Mouse (Mus musculus): ENCODE data around the gene Cdk5r1.

Cdk5r1 gene

DNA sequence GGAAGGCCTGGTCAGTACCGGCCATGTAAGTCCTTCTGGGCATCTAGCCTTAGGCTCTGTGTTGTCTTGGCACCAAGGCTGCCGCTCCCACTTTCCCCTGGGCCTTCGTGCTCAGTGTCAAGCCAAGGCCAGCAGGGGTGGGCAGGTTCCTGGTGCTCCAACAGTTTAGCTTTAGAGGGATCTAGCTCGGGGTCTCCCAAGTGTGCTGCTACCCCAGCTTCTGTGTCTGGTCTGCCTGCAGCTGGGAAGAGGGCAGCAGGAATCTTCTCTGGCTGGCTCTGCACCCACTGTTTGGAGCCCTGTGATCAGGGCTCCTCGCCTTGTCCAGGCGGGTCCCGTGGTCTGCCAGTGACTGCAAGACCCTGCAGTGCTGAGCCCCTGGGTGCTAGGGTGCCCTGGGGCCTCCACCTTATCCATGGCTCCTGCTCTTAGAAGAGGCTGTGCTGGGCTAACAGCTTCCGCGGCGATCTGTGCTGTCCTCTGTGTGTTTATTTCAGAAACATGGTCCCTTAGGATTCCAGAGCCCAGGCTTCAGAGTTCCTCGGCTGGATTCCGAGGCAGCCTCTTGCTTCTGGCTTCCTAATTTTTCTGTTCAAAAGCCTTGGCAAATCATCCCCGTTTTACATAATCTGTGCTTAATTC lies 4.7 kb downstream of the Cdk5r1 start:
- DNase-seq (ENCODE audit: low spot score in 2 of 2), result no peak

DNA sequence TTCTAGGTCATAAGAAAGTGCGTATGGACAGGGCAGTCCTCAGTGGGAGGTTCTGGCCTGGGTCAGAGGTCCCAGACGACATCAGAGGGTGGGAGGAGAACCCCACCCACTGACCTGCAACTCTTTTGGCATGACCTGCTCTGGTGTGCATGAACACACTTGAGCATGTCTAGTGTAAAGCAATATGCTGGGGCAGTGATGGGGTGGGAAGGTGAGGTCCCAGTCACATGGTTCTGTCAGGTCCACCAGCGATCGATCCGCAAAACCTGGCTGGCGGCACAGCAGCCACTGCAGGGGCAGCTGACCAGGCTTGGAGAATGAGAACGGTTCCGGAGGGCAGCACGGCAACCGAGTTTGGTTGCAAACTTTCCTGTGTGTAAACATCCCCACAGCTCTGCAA lies 5.5 kb downstream of the Cdk5r1 start:
- no peak for DNase-seq (ENCODE audit: low spot score in 2 of 2)

DNA sequence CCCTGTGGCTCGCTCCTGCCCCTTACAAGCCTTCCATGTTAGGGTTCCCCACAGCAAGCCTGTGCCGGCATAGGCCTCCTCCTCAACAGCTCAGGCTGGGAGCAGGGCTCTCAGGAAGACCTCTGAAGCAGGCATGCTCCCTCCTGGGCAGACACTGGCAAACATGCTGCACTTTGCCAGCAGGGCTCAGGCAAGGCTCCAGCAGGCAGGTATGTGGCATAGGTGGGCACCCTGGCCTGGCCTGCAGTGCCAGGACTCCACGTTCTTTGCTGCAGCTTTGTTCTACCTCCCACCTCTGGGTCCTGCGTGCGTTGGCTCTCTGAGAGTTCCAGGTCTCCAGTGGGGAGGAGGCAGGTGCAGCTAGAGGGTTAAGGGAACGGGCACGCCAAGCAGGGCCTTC lies 6.1 kb downstream of the Cdk5r1 start:
- no peak for DNase-seq (ENCODE audit: low spot score in 2 of 2)

DNA sequence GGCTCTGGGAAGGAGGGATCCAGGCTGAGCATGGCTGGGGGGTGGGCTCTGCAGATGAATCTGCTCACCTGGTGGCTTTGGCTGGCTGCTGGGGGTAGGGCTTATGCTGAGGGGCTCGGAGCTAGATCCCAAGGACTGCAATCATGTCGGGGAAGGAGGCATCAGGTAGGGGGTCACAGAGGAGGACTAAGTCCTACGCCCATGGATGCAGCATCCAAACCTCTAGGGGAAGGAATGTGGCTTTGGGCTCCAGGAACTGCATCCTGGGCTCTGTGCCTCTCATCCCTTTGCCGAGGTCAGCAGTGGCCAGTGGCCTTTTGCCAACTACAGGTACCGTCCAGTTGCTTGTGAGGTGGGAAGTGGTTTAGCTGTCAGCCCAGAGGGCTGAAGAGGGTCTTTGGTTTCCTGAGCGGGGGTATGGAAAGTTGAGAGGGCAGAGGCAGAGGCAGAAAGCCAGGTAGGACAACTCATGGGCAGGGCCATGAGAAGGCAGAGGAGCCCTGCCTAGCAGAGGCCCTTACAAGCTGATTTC lies 6.8 kb downstream of the Cdk5r1 start:
- no peak for DNase-seq (ENCODE audit: low spot score in 2 of 2)

DNA sequence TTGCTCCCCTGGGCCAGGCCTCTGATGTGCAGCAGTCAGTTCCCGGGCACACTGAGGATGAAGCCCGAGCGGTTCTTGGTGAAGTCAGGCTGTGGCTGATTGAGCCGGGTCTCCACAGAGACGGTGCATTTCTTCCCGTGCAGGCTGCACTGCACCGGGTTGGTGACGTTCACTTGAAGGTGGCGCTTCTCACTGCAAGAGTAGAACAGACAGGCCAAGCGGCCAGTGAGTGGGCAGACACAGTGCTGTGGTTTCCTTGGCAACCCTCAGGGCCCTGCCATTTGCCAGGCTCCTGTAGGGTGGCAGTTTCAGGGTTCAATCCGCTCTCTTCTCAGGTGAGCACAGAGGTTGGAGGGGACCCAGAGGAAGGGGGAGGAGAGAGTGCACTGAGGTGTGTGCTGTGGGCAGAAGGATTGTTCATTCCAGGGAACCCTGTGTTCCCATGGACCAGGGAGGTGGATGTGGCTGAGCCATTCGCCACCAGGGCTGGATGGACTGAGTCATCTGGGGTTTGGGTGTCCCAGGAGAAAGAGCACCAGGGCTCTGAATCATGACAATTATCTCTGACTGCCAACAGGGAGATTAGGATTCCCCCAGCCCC lies 7.5 kb downstream of the Cdk5r1 start:
- no peak for DNase-seq (ENCODE audit: low spot score in 2 of 2)

DNA sequence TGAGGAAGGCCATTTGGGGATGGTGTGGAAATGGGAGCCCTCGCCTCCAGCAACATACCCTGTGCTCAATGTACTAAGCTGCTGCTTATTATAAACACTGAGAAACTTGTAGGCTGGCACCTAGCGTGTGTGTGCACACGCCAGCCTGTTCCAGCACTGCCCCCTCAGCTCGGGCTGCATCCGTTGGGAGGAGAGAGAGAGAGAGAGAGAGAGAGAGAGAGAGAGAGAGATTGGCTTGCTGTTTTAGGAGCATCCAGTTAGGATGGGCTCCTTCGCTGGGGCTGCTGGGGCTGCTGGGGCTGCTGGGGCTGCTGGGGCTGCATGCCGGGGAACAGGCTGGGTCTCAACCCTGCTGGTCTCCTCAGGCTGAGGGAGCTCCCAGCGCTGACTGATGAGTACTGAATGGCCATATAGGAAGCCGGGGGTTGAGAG lies 8.3 kb downstream of the Cdk5r1 start:
- DNase-seq (ENCODE audit: low spot score in 2 of 2), result no peak

DNA sequence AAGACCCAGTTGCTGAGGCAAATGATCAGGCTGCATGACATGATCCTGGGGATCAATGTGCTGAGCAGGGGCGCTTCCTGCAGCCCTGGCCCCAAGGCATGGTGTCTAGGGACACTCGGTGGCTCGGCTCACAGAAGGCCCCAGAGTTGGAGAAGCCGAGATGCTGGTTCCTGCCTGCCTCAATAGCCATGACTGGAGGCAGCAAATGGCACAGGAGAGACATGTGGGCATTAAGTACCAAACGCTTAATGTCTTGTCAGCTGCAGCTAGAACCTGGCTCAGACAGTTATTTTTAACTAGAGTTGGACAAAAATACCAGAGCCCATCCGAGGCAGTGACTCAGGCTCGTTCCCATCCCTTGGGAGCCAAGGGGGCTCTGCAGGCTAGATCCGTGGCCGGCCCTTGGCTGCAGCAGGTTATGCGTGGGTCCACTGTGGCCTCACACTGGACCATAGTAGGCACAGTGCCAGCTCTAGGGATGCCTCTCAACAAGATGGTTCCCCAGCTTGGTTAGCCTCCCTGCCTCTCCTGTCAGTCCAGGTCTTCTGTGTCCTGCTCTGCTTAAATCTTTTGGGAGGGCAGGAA lies 8.9 kb downstream of the Cdk5r1 start:
- no peak for DNase-seq (ENCODE audit: low spot score in 2 of 2)

DNA sequence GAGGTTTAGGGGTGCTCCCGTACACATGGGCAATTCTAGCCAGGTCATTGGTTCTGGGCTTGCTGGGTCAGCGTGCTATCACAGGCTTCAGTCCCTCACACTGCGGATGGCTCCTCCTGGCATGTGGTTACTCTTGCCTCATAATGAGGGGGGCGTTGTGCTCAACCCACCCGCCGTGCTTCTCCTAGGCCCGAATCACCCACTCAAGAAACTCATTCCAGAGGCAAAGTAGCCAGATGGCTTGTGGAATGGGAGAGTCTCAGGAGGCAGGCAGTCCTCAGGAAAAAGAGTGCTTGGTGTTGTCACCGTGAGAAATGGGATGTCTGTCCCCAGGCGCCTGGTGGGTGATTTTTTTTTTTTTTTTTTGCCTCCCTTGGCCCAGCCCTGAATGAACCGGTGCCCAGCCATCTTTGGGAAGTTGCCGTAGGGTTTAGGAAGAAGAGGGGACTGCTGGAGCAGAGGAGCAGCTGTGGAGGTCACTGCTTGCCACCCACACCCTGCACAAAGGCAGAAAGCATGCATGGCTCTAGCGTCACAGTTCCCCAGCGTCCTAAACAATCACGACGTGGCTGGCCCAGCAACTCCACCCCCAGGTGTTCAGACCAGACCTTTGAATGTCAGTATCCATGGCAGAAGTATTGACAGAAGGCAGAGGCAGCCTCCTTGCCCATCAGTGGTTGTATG lies 11.2 kb downstream of the Cdk5r1 start:
- no peak for DNase-seq (ENCODE audit: low spot score in 2 of 2)

DNA sequence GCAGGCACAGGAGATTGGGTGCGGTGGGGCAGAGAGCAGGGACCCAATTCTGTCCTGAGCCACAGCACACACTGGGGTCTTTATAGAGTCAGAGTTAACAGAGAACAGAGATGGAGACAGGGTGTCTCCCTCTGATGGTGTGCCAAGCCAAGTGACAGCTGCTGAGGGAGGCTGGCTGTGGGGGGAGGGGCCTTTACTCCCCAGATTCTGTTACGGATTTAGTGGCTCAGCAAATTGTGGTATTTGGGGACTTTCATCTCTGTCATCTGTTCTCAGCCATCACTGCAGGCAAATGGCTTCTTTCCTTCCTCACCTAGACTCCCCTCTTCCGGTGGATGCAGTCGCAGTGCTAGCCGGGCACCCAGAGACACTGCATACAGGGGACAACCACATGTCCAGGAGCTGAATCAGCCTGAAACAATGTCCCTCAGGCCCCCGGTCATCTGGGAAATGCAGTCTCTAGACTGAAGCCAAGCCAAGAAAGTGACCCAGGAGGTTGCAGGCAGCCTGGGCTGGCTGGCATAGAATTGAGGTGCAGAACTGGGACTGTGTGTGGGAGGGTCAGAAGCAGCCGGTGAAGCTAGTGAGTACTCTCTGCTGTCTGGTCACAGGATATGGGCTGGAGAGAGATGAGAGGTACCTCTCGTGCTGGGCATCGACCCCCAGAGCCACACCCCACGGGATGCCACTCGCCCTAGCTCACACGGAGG lies 12.5 kb downstream of the Cdk5r1 start:
- DNase-seq (ENCODE audit: low spot score in 2 of 2), result no peak

DNA sequence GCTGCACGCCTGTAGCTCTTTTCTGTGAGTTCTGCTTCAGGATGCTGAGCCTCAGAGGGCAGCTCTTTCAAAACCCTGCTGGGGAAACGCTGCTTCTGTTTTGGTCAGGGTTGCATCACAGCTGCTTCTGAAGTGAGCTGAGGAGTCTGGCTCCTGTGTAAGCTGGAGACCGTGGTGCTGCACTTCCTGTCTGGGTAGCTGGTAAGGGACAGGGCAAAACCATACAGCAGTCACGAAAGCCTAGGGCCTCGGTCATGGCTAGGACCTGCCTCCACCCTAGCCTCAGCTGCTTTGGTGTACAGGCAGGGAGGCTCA lies 13.0 kb downstream of the Cdk5r1 start:
- no peak for DNase-seq (ENCODE audit: low spot score in 2 of 2)

DNA sequence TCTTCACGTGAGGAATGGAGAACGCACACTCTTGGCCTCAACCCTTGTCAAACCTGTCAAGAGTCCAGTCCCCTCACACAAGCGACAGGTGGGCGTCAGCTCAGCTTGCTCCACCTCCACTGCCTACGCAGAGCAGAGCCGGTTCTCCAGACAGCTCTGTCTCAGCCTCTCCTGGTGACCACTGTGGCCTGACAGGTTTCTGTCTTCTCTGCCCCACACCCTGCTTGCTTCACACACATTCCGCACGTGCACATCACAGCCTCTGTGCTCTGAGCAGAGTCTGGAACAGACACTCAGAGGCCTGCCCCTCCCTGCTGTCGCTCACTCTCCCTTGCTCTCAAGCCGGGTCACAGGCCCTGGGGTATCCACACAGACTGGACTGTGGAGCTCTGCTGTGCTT lies 14.0 kb downstream of the Cdk5r1 start:
- DNase-seq (ENCODE audit: low spot score in 2 of 2), result no peak

DNA sequence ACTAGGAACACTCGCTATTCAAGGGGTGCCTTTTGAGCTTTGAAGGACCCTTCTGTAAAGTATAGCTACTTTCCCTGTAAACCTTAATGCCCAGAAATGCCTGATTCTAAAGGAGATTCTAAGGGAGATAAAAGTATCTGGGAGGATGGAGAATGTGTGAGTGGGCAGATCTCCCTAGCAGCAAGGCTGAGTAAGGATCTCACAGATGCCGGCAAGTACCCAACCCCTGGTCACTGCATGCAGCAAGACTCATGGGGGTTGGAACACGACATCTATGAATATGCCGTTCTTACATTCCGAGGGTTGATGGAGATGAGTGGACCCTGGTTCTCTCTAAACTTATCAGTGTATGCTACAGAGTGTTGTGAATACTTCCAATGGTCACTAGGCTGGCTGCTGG lies 16.4 kb downstream of the Cdk5r1 start:
- no peak for DNase-seq (ENCODE audit: low spot score in 2 of 2)

DNA sequence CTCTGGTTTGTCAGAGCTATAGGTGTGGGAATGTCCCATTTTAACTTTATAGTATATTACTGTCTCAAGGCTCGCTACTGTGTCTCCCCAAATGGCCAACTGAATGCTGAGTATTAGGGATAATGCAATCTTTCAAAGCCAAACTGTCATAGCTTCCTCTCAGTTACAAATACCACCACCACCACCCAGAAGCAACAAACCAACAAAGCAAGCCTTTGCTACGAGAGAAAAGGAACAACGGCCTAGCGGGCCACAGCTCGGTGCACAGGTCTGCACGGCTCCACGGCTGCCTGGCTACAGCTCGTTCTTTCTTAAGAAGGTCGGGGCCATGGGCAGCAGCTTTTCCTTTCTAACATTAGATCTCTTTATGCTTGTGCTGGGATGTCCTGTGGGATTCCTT lies 18.0 kb downstream of the Cdk5r1 start:
- DNase-seq (ENCODE audit: low spot score in 2 of 2), result no peak

DNA sequence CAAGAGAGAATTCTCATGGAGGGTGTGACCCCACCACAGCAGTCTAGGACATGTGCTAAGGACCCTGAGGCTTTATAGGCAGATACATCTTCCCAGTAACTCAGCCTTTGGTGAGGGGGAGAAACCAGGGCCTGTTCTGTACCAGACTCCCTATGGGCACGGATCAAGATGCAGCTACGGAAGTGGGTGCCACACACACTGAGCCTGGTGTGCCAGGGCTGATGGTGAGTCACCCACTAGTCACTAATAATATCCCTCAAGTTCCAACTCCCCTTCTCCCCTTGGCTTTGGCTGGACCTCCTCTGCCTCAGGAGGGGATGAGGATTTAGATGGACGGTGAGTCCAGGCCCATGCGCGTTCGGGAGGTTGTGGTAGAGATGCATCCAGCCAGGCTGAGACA lies 19.1 kb downstream of the Cdk5r1 start:
- no peak for DNase-seq (ENCODE audit: low spot score in 2 of 2)

DNA sequence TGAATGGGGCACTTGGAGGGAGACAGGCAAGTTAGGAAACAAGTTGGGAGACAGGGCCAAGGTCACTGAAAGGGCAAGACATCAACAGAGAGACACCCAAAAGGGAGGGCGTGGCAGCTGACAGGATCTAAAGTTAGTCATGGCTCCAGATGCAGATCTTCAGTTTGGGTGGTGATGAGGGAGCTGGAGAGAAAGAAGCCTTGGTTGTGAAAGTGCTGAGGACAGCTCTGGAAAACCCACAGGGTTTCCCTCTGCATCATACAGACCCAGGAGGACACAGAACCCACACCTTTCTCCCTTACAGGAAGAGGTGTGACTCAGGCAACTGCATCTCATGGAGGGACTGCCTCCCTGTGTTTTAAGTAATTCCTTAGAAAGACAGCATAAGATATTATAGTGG lies 19.8 kb downstream of the Cdk5r1 start:
- DNase-seq (ENCODE audit: low spot score in 2 of 2), result peak in 1 of 2 experiments; percentile 14

DNA sequence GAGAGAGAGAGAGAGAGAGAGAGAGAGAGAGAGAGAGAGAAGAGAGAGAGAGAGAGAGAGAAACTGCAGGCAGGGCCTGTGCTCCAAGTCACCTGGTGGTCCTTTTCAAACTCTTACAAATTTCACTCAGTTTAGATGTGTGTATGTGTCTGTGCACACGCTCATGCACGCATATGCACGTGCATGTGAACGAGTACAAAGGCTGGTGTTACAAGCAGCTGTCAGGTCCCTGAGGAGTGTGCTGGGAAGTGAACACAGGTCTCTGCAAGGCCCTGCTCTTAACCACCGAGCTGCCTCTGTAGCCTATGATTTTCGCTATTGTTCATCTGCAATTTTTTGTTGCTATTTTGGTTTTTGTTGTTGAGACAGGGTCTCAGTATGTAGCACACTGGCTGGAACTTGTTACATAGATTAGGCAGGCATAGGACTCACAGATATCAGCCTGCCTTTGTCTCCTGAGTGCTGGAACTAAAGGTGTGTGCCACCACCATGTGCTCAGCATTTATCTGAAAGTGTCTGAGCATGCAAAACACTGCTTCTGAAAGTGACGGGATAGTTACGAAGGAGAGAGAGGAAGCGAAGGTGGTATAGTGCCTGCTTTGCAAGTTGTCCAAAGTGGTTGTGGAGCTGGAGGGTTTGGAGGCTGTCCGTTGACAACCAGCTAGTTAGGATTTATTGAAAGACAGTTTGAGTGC lies 20.5 kb downstream of the Cdk5r1 start:
- no peak for DNase-seq (ENCODE audit: low spot score in 2 of 2)

DNA sequence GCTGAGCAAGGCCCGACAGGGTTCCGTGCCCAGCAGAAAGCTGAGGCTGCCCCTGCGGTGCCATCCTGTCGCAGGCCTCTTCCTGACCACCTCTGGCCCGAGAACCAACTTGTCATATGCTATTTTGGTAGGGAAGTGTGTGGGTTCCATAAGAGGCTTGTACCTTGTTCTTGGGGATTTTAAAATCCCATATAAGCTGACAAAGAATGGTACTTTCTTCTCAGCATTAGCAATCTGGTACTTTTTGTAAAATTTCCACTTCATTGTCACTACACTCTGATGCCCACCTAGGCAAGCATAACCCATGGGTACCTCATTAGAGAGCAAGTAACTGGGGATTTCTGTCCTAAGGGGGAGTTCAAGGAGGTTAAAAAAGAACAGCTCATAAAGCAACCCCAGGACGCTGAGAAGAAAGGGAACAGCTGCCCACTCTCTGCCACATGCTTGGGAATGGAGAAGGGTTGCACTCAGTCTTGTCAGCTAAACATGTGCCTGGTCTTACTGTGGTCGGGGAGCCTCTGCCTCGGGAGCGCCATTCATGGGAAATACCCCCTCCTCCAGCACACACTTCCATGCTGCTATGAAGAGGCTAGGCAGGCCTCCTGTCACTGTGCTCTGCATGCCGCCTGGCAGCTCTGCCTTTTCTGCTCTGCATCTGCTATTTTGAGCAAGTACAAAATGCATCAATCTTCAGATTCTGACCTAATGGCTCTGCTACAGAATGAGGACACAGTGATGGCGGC lies 21.7 kb downstream of the Cdk5r1 start:
- no peak for DNase-seq (ENCODE audit: low spot score in 2 of 2)

DNA sequence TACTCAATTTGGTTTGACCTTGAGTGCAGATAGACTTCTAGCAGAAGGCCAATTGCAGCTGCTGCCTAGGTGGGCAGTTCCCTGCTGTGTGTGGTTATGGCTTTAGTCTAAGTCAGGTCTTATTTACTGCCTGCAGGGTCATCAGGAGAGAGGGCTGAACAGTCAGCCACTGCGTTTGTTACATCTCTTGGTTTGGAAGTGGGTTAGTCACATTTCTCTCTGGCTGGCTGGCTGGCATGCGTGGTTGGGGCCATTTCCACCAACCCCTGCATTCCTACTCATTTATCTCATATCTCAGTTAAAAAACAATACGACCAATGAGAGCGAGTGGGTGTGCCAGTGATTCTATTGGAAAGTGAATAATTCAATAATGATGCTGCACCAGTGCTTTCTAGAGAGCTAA lies 22.7 kb downstream of the Cdk5r1 start:
- DNase-seq (ENCODE audit: low spot score in 2 of 2), result no peak

DNA sequence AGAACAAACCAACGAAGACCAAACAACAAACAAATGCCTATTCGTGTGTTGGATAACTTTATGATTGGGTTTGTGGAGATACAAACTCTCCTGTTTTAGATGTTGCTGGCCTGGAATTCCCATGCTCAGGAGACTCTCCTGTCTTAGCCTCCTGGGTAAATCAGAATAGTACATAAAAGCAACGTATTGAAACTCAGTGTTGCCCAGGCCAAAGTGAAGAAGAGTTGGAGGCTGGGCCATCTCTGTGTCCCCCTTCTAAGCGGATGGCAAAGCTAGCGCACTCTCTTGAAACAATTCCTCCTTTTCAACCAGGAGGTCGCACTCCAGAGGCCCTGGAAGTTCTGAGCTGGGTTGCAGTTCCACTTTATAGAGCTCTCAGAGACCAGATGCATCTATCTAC lies 26.5 kb downstream of the Cdk5r1 start:
- no peak for DNase-seq (ENCODE audit: low spot score in 2 of 2)

DNA sequence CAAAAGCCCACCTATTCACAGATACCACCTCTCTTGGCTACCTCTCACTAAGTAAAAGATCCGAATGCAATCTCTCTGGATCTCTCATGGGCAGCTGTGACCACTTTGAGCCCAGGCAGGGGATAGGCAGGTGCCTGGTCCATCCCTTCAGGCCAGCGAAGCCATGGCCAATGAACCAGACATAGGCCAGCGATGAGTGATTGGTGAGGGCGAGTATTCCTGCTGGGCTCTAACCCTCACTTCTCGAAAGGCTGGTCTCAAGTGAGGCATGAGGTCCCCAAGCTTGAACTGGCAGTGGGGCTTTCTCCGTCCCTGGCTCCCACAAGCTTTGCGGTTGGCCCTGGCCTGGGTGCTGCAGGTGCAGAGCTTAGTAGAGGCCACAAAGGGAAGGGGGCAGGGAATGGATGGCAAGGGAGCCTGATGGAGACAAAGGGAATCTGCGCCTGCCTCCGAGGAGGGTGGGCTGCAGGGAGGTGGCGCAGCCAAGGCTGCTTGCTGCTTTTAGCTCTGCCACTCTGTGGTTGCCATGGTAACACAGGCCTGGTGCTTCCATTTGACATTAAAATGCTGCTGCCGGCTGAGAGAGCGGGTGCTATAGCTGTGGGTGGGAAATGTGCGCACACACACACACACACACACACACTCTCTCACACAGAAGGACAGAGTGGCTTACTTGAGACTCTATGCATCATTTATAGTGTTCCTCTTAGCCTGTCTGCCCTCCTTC lies 27.1 kb downstream of the Cdk5r1 start:
- DNase-seq (ENCODE audit: low spot score in 2 of 2), result no peak

Measured in urinary bladder, adult 18-20 months (tissue).